Mouse (Mus musculus) C2C12 (cell line): ENCODE results near the gene Dyrk1b. TPM values are rescaled to one million over a fixed set of nuclear protein-coding genes. Genes with fewer than 3 reads are reported as not detected.
"Not testable (repeated sequence)": the region's sequence is repeated elsewhere in the genome, so short reads cannot be mapped to it uniquely, and the experiment has no call there.

Source experiments
- H3K27me3 ChIP-seq: one replicate; pipeline ENCODE4 v1.6.1; 2011; ENCODE audit not compliant: control insufficient read depth, insufficient read depth, insufficient read length
- H3K36me3 ChIP-seq: one replicate; pipeline ENCODE4 v1.6.1; 2011; ENCODE audit not compliant: control insufficient read depth, insufficient read depth
- H3K4me3 ChIP-seq: one replicate; pipeline ENCODE4 v1.5.1; 2011; ENCODE audit warnings: mild to moderate bottlenecking, control low read depth; ENCODE audit not compliant: poor library complexity, insufficient read depth, severe bottlenecking
- H3K79me2 ChIP-seq: one replicate; pipeline ENCODE4 v1.6.1; 2011; ENCODE audit not compliant: control insufficient read depth, insufficient read depth
- H3K79me3 ChIP-seq: one replicate; pipeline ENCODE4 v1.6.1; 2011; ENCODE audit warnings: low read depth, control low read depth
- H3ac ChIP-seq: one replicate; pipeline ENCODE3; 2011; ENCODE audit warnings: low read depth; ENCODE audit not compliant: control insufficient read depth, insufficient read length
- CEBPB ChIP-seq: IDR thresholded peaks from one replicate; pipeline ENCODE4 v1.6.1; 2011; ENCODE audit warnings: low read depth, mild to moderate bottlenecking, control low read depth, moderate library complexity
- CTCF ChIP-seq: IDR thresholded peaks from one replicate; pipeline ENCODE4 v1.5.1; 2011; ENCODE audit not compliant: control insufficient read depth, insufficient read depth, insufficient read length
- FOSL1 ChIP-seq: IDR thresholded peaks from one replicate; pipeline ENCODE4 v1.8.0; 2011; ENCODE audit warnings: mild to moderate bottlenecking, low read length; ENCODE audit not compliant: poor library complexity, insufficient read depth, severe bottlenecking
- MAX ChIP-seq: IDR thresholded peaks from one replicate; pipeline ENCODE4 v1.6.1; 2011; ENCODE audit warnings: mild to moderate bottlenecking, control low read depth
- MYOG ChIP-seq: IDR thresholded peaks from one replicate; pipeline ENCODE4 v1.6.1; 2011; ENCODE audit not compliant: control insufficient read depth, insufficient read length; ENCODE audit errors: extremely low read depth
- USF1 ChIP-seq: IDR thresholded peaks from one replicate; pipeline ENCODE4 v1.6.1; 2011; ENCODE audit warnings: low read depth, mild to moderate bottlenecking, control low read depth, moderate library complexity
- long read RNA-seq, 2 experiments: library from polyadenylated mRNA; unstranded; transcript quantifications; one replicate each; pipeline ENCODE4 v2.0.0; 2019 to 2020
- polyA plus RNA-seq: library from polyadenylated mRNA; unstranded; fragments of >200 nt; fragmentation: generic; extraction: Trizol; gene quantifications from one replicate; pipeline ENCODE4 v1.2.1, GENCODE M21; 2012; ENCODE audit warnings: missing spikeins

Gene Dyrk1b
- polyA plus RNA-seq: 5.3 TPM
- long read RNA-seq, experiment 1, partial matches to known transcripts: 2 of 2 reads
- long read RNA-seq, experiment 1, other reads (novel, unspliced or antisense): 0 of 2 reads
- long read RNA-seq, experiment 2, partial matches to known transcripts: 0 of 1 reads
- long read RNA-seq, experiment 2, other reads (novel, unspliced or antisense): 1 of 1 reads

- H3K4me3 ChIP-seq: peak within 1 kb of the TSS; percentile 50
- peaks cover 39% of the 10 kb centered on the region for H3K79me2 ChIP-seq
- peak within 1 kb of the TSS; percentile 70 for H3ac ChIP-seq
- TF ChIP-seq USF1: peak; percentile 99
- peak; percentile 83 for TF ChIP-seq MAX
- TF ChIP-seq MYOG: no peak
- H3K27me3 ChIP-seq: no peaks in the 10 kb centered on the region
- peaks cover 17% of the 10 kb centered on the region for H3K79me3 ChIP-seq
- peaks cover 60% of the 10 kb centered on the region for H3K36me3 ChIP-seq
Measured at GRCm38 (mm10) chr7:28179228-28179627, at the start of gene Dyrk1b. Dyrk1b (plus strand) TSS chr7:28179469.

- H3K36me3 ChIP-seq: no peaks in the 10 kb centered on the region
- no peaks in the 10 kb centered on the region for H3K79me2 ChIP-seq
- H3K4me3 ChIP-seq: no peak overlapping the region
- H3K79me3 ChIP-seq: no peaks in the 10 kb centered on the region
- H3ac ChIP-seq: no peak overlapping the region
- H3K27me3 ChIP-seq: peaks cover 25% of the 10 kb centered on the region
- TF ChIP-seq CTCF (peak; percentile 50), CEBPB (no peak)
Measured at GRCm38 (mm10) chr7:28137613-28138012, 41.7 kb upstream of the Dyrk1b start.

GRCm38 (mm10) chr7:28148263-28148662 lies 31.0 kb upstream of the Dyrk1b start:
- TF ChIP-seq CTCF (peak; percentile 57), MYOG (no peak)
- no peak overlapping the region for H3K4me3 ChIP-seq
- H3K79me2 ChIP-seq: no peaks in the 10 kb centered on the region
- H3ac ChIP-seq: no peak overlapping the region
- H3K36me3 ChIP-seq: no peaks in the 10 kb centered on the region
- H3K27me3 ChIP-seq: peaks cover 46% of the 10 kb centered on the region
- H3K79me3 ChIP-seq: no peaks in the 10 kb centered on the region

- Histone ChIP-seq H3ac (no peak overlapping the region), H3K79me3 (no peaks in the 10 kb centered on the region), H3K27me3 (peaks cover 45% of the 10 kb centered on the region), H3K36me3 (no peaks in the 10 kb centered on the region), H3K4me3 (no peak overlapping the region), H3K79me2 (no peaks in the 10 kb centered on the region)
- no peak for TF ChIP-seq MYOG
Measured at GRCm38 (mm10) chr7:28149841-28150240, 29.4 kb upstream of the Dyrk1b start.

- Histone ChIP-seq H3ac (no peak overlapping the region), H3K27me3 (peaks cover 37% of the 10 kb centered on the region)
- no peak for TF ChIP-seq FOSL1
- no peak for TF ChIP-seq CEBPB
- TF ChIP-seq CTCF: peak; percentile 5
Measured at GRCm38 (mm10) chr7:28151584-28152221, 27.6 kb upstream of the Dyrk1b start.

GRCm38 (mm10) chr7:28153595-28153994 lies 25.7 kb upstream of the Dyrk1b start:
- not testable (repeated sequence) for H3ac ChIP-seq, H3K36me3 ChIP-seq, H3K4me3 ChIP-seq, H3K79me3 ChIP-seq, H3K79me2 ChIP-seq
- peaks cover 29% of the 10 kb centered on the region for H3K27me3 ChIP-seq

More at GRCm38 (mm10) chr7:28151584-28152221, 27.6 kb upstream of the Dyrk1b start:
- no peak overlapping the region for H3K4me3 ChIP-seq
- H3K79me2 ChIP-seq: no peaks in the 10 kb centered on the region
- no peaks in the 10 kb centered on the region for H3K79me3 ChIP-seq
- H3K36me3 ChIP-seq: no peaks in the 10 kb centered on the region

- H3K79me2 ChIP-seq: no peaks in the 10 kb centered on the region
- no peak for TF ChIP-seq MYOG
- no peak for TF ChIP-seq CTCF
- no peak for TF ChIP-seq MAX
- no peak for TF ChIP-seq CEBPB
- no peak overlapping the region for H3K4me3 ChIP-seq
- no peaks in the 10 kb centered on the region for H3K79me3 ChIP-seq
- H3ac ChIP-seq: no peak overlapping the region
- H3K36me3 ChIP-seq: no peaks in the 10 kb centered on the region
- peaks cover 10% of the 10 kb centered on the region for H3K27me3 ChIP-seq
Measured at GRCm38 (mm10) chr7:28159292-28159691, 20.0 kb upstream of the Dyrk1b start.
